Mouse (Mus musculus) Patski (cell line): Measurements from ENCODE around the gene Ppp1r13l. TPM values are rescaled to one million over a fixed set of nuclear protein-coding genes. Genes with fewer than 3 reads are reported as not detected.

Source experiments
- ATAC-seq: fragments of 100-300 bp; one replicate; pipeline ENCODE4 v1.8.0; 2021
- CTCF ChIA-PET: fragments of 350-600 bp; sonication (Branson Sonifier 250); formaldehyde crosslinking; loops from one replicate; lab custom pipeline; 2022; ENCODE audit warnings: inconsistent platforms; lab: Charles Lee
- POLR2A ChIA-PET: fragments of 350-600 bp; sonication (Branson Sonifier 250); formaldehyde crosslinking; loops from one replicate; lab custom pipeline; 2022; ENCODE audit warnings: antibody characterized with exemption, inconsistent platforms; lab: Charles Lee
- DNase-seq: peaks from one replicate; pipeline ENCODE4 v3.0.0-alpha.2; 2011; ENCODE audit warnings: low read depth, low spot score
- H3K27me3 ChIP-seq: fragments of 371-371 bp; one replicate; pipeline ENCODE4 v1.5.1; 2021
- CTCF ChIP-seq: fragments of 100-300 bp; IDR thresholded peaks from one replicate; pipeline ENCODE4 v1.5.1; 2021
- in situ Hi-C: fragments of 300-500 bp; cut with MboI; formaldehyde crosslinking; loops from 3 replicates; pipeline ENCODE4 v1.11.1; 2018; ENCODE audit warnings: low pct_unique_long_range_greater_than_20kb, mixed read lengths
- polyA plus RNA-seq: library from polyadenylated mRNA; unstranded; gene quantifications from one replicate; pipeline ENCODE4 v1.2.3, GENCODE M21; 2021

The Ppp1r13l gene
- polyA plus RNA-seq, 1 experiment from 2014 or later: 11.9 TPM

DNA sequence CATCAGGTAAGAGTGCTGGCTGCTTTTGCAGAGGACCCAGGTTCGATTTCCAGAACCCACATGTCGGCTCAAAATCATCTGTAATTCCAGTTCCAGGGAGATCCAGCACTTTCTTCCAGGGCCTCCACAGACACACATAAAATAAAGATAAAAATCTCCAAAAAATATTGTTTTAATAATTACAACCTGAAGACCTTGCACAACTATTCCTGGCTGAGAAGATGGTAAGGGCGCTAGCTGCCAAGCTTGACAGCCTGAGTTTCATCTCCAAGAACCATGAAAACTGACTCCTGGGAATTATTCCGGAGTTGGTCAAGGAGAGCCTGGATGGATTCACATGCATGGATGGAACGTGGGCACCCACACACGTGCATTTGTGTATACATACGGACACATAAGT lies 44.9 kb downstream of the Ppp1r13l start, which contains the start of gene Ckm:
TSS of gene Ckm (plus strand) at position 301 of the 400 bp plus-strand sequence.
- H3K27me3 ChIP-seq: no peaks in the 10 kb centered on the region
- in situ Hi-C loops: loop anchor here (5.0 kb wide), 1 partner anchor 173 kb away; the partner anchor contains the start of genes Gemin7 and Zfp296

DNA sequence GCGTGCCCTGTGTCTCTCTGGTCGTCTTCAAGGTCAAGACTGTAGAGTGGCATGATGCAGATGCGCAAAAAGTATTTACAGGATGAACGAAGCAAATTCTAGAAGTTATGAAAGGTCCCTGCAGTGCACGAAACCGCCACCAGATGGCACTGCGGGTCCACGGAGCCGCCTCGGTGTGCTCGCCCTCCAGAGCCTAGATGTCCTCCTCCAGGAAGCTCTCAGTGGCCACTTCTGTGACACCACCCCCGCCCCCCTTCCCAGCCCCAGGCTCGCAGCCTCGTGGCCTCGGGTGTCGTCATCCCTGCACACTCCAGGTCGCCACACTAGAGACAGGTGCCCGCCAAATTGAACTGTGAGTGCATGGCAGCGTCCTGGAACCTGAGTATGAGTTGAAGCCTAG lies 45.9 kb downstream of the Ppp1r13l start:
- TF ChIP-seq CTCF: no peak
- CTCF ChIA-PET: interaction anchor here (0.7 to 2.3 kb wide), 17 partner anchors 9 to 216 kb away, joined by 3 to 14 read pairs (median 4); partner anchors contain the start of genes Bloc1s3 and Trappc6a
- POLR2A ChIA-PET: no interaction called here
- ATAC-seq: no peak
- DNase-seq: no peak
- no peaks in the 10 kb centered on the region for H3K27me3 ChIP-seq
- in situ Hi-C loops: no loop called here

More for the DNA sequence above, 44.9 kb downstream of the Ppp1r13l start, which contains the start of gene Ckm:
- CTCF ChIA-PET: interaction anchor here (0.8 to 2.3 kb wide), 9 partner anchors 17 to 217 kb away, joined by 3 to 14 read pairs (median 4); no protein-coding TSS in a partner anchor
- TF ChIP-seq CTCF: no peak
- POLR2A ChIA-PET: no interaction called here
- DNase-seq (no peak), ATAC-seq (no peak)

DNA sequence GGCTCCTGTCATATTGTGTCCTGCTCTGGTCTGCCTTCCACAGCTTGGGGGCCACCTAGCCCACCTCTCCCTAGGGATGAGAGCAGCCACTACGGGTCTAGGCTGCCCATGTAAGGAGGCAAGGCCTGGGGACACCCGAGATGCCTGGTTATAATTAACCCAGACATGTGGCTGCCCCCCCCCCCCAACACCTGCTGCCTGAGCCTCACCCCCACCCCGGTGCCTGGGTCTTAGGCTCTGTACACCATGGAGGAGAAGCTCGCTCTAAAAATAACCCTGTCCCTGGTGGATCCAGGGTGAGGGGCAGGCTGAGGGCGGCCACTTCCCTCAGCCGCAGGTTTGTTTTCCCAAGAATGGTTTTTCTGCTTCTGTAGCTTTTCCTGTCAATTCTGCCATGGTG lies 50.2 kb downstream of the Ppp1r13l start:
- in situ Hi-C loops: no loop called here
- ATAC-seq (no peak), DNase-seq (no peak)
- ChIA-PET POLR2A (no interaction called here), CTCF (interaction anchor here (2.5 kb wide), 1 partner anchor 22 kb away, joined by 5 read pairs; no protein-coding TSS in a partner anchor)
- no peak for TF ChIP-seq CTCF
- H3K27me3 ChIP-seq: no peaks in the 10 kb centered on the region

DNA sequence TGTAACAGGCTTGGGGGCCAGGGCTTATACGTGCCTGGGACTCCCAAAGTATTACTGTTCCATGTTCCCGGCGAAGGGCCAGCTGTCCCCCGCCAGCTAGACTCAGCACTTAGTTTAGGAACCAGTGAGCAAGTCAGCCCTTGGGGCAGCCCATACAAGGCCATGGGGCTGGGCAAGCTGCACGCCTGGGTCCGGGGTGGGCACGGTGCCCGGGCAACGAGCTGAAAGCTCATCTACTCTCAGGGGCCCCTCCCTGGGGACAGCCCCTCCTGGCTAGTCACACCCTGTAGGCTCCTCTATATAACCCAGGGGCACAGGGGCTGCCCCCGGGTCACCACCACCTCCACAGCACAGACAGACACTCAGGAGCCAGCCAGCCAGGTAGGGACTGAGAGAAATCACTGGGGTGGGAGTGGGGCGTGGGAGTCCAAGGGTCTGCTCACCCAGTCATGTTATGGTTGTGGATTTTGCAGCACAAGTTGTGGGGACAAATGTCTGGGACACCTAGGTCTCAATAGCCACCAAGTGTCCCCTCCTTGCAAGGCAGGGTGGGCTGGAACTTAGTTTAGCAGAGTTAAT lies 51.3 kb downstream of the Ppp1r13l start:
- no peak for DNase-seq
- no peak for ATAC-seq
- ChIA-PET CTCF (interaction anchor here (2.5 kb wide), 1 partner anchor 21 kb away, joined by 5 read pairs; no protein-coding TSS in a partner anchor), POLR2A (no interaction called here)
- TF ChIP-seq CTCF: no peak
- no peaks in the 10 kb centered on the region for H3K27me3 ChIP-seq
- in situ Hi-C loops: no loop called here

DNA sequence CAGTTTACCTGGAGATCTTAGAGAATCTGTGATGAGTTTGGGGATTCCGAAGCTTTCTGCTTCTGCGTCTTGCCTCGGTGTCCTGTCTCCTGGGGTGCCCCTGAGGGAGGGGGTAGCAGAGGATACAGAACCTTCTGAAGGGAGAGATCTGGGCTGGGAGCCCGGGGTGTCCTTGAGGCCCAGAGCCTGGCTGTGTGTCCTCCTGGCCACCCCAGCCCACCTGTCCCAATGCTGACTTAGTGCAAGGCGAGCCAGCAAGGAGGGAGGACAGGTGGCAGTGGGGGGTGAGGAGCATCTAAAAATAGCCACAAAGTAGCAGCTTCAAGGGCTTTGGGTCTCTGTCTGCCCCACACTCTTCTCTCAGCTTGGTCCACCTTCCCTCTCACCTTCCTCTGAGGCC lies 52.2 kb downstream of the Ppp1r13l start:
- POLR2A ChIA-PET: interaction anchor here (0.5 kb wide), 1 partner anchor 275 kb away, joined by 3 read pairs; no protein-coding TSS in a partner anchor

DNA sequence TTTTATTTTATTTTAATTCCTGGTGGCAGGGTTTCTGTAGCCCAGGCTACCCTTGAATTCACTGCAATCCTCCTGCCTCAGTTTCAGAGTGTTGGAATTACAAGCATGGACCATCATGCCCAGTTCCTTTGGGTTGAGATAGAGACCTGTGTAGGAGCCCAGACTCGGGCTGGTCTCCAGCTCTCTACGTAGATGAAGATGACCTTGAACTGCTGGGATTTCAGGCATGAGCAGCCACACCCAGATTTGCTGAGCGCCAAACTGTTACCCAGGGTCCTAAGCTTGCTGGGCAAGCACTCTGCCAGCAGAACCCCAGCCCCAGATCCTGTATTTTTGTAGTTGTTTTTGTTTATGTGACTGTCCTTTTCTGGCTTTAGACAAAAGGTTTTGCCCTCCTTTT lies 54.0 kb downstream of the Ppp1r13l start:
- no peaks in the 10 kb centered on the region for H3K27me3 ChIP-seq
- no peak for TF ChIP-seq CTCF
- ATAC-seq: no peak
- ChIA-PET POLR2A (no interaction called here), CTCF (interaction anchor here (1.5 kb wide), 1 partner anchor 13 kb away, joined by 3 read pairs; no protein-coding TSS in a partner anchor)
- in situ Hi-C loops: no loop called here
- DNase-seq: no peak

More for the DNA sequence above, 52.2 kb downstream of the Ppp1r13l start:
- TF ChIP-seq CTCF: no peak
- ATAC-seq: no peak
- no peak for DNase-seq
- H3K27me3 ChIP-seq: no peaks in the 10 kb centered on the region
- CTCF ChIA-PET: interaction anchor here (2.5 kb wide), 1 partner anchor 20 kb away, joined by 5 read pairs; no protein-coding TSS in a partner anchor
- in situ Hi-C loops: no loop called here

DNA sequence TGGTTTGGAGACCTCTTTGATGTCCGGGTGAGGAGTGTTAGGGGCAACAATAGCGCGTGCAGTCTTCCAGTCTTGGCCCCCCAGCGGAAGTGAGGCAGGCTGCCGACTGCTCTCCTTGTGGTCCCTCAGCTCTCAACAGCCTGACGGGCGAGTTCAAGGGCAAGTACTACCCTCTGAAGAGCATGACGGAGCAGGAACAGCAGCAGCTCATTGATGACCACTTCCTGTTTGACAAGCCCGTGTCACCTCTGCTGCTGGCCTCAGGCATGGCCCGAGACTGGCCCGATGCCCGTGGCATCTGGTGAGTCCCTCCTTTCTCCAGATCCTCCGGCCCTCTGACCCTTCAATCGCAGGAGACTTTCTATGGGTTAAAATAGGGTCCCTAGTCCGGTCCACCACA lies 57.0 kb downstream of the Ppp1r13l start:
- DNase-seq (no peak), ATAC-seq (no peak)
- no peak for TF ChIP-seq CTCF
- in situ Hi-C loops: no loop called here
- POLR2A ChIA-PET: interaction anchor here (0.9 kb wide), 1 partner anchor 18 kb away, joined by 3 read pairs; no protein-coding TSS in a partner anchor
- no peaks in the 10 kb centered on the region for H3K27me3 ChIP-seq
- CTCF ChIA-PET: no interaction called here

DNA sequence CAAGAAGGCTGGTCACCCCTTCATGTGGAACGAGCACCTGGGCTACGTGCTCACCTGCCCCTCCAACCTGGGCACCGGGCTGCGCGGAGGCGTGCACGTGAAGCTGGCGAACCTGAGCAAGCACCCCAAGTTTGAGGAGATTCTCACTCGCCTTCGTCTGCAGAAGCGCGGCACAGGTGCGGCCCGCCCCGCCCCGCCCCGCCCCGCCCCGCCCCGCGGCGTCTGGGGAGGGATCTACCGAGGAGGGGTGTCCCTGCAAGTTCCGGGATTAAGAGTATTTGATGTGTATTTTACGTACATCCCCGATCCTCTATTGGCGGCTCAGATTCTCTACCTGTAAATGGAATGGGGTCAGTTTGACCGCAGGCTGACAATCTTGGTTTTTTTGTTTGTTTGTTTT lies 60.6 kb downstream of the Ppp1r13l start:
- no peak for TF ChIP-seq CTCF
- DNase-seq (no peak), ATAC-seq (no peak)
- in situ Hi-C loops: no loop called here
- ChIA-PET CTCF (no interaction called here), POLR2A (no interaction called here)
- H3K27me3 ChIP-seq: no peaks in the 10 kb centered on the region

DNA sequence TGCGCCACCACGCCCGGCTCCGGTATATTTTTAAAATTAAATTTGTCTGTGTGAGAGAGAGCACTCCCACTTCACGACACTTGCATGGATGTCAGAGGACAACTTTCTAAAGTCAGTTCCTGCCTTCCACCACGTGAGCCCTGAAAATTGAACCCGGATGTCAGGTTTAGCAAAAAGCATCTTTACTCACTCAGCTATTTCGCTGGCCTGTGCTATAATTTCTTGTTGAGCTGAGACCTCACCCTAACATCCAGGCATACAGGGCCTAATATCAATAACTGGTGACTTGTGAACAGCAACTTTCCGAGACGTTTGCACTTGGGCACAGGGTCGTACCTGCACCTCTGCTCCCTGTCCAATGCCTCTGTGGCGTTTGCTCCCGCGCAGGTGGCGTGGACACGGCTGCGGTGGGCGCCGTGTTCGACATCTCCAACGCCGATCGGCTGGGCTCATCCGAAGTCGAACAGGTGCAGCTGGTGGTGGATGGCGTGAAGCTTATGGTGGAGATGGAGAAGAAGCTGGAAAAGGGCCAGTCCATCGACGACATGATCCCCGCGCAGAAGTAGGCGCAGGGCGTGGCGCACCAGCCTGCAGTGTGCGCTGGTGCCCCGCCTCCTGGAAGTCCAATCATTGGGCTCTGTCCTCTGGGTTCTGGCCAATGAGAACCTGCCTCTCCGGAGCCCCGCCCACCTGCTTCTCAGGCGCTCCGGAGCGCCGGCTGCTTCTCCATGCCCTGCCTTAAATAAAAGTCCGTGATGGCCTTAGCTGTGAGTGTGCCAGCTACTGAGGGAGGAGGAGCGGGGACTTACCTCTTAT lies 61.5 kb downstream of the Ppp1r13l start:
- POLR2A ChIA-PET: no interaction called here
- no peaks in the 10 kb centered on the region for H3K27me3 ChIP-seq
- in situ Hi-C loops: no loop called here
- DNase-seq (no peak), ATAC-seq (peak; percentile 84)
- no peak for TF ChIP-seq CTCF
- CTCF ChIA-PET: interaction anchor here (0.8 to 1.9 kb wide), 4 partner anchors 11 to 87 kb away, joined by 3 to 11 read pairs (median 5); partner anchors contain the start of genes Bloc1s3 and Trappc6a

DNA sequence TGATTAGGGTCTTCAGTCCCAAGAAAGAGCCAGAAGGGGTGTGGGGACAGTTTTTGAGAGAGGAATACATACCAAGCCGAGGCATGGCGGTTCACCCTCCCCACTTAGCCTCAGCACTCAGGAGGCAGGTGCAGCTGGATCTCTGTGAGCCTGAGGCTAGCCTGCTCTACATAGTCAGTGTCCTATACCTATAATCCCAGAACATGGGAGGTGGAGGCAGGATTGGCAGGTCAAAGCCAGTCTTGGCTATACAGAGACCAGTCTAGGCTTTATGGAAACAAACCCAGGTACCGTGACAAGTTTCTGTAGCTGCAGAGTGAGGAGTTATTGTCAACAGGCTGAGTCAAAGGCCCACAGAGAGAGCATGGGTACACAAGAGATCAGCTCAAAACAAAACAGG lies 63.5 kb downstream of the Ppp1r13l start:
- in situ Hi-C loops: no loop called here
- H3K27me3 ChIP-seq: no peaks in the 10 kb centered on the region
- DNase-seq (no peak), ATAC-seq (no peak)
- CTCF ChIA-PET: interaction anchor here (1.0 to 2.0 kb wide), 2 partner anchors 9 to 167 kb away, joined by 3 to 8 read pairs; no protein-coding TSS in a partner anchor
- TF ChIP-seq CTCF: no peak
- POLR2A ChIA-PET: interaction anchor here (1.3 kb wide), 1 partner anchor 17 kb away, joined by 4 read pairs; no protein-coding TSS in a partner anchor
